ENCODE assay signal across 14 mouse cellular contexts in genomic region chr7:25624851-25625250, GRCm38 (mm10). TPM values are rescaled to one million over a fixed set of nuclear protein-coding genes. Genes with fewer than 3 reads are reported as not detected.
DNase-seq lines count a peak whose midpoint lies in the region; ATAC-seq and TF ChIP-seq lines count a peak whose summit lies in the region.
"Had no signal": no experiment of that assay in that cellular context is flagged by ENCODE, and none has a peak within 500 bp of the region (broad histone marks: within the 10 kb centered on the region; RNA-seq: fewer than 3 reads in every experiment).

No protein-coding gene starts in this region.

- no peak overlapping the region for H3K27ac ChIP-seq in limb, embryonic 14.5 days (replicated peaks; ENCODE audit: low read depth, low read length)
- H3K27ac ChIP-seq in limb, embryonic 10.5 days, result no peak overlapping the region
- no peak overlapping the region for H3K27ac ChIP-seq in forebrain, embryonic 11.5 days (ENCODE audit: low read depth, low read length)
- H3K27ac ChIP-seq: forebrain, embryonic 13.5 days; liver, embryonic 14.5 days; midbrain, embryonic 13.5 days; neural tube, embryonic 13.5 days had no signal

- TF ChIP-seq POLR2A in limb, embryonic 14.5 days (IDR thresholded peaks at IDR 0.05; ENCODE audit: borderline replicate concordance, extremely low read depth, insufficient read depth, insufficient read length), result no peak

- intact Hi-C loops in heart, postnatal 10 days (cut with DNase I), result no loop called here

- 72% methylated on average over 5 of the region's 5 CpGs for WGBS in limb, embryonic 14.5 days
- 75% methylated on average over 5 of the region's 5 CpGs for WGBS in limb, embryonic 10.5 days
- WGBS in forebrain, embryonic 11.5 days, result 86% methylated on average over 5 of the region's 5 CpGs

- no peak overlapping the region for H3K9ac ChIP-seq in limb, embryonic 14.5 days (ENCODE audit: low read depth, low read length, severe bottlenecking)
- no peak overlapping the region for H3K9ac ChIP-seq in forebrain, embryonic 11.5 days (ENCODE audit: low read length)
- H3K9ac ChIP-seq: forebrain, embryonic 13.5 days; liver, embryonic 14.5 days; midbrain, embryonic 13.5 days; neural tube, embryonic 13.5 days had no signal

- H3K27me3 ChIP-seq in limb, embryonic 14.5 days (ENCODE audit: control insufficient read depth, insufficient read depth, low read length), result no peaks in the 10 kb centered on the region
- peaks cover 29% of the 10 kb centered on the region for H3K27me3 ChIP-seq in limb, embryonic 10.5 days (ENCODE audit: low read depth, poor library complexity, severe bottlenecking)
- 0 out of 2 replicates have a peak, but pooled peaks cover 3% of the 10 kb centered on the region for H3K27me3 ChIP-seq in forebrain, embryonic 11.5 days (ENCODE audit: control insufficient read depth, insufficient read depth, low read length)

- peak; percentile 15 for DNase-seq in limb, embryonic 14.5 days (ENCODE audit: low spot score)
- no peak for DNase-seq in limb, embryonic 10.5 days (ENCODE audit: low spot score)
- DNase-seq in urinary bladder, adult 2 months (ENCODE audit: low spot score), result peak; percentile 18
- no peak for DNase-seq in urinary bladder, adult 18-20 months (ENCODE audit: low spot score in 2 of 2)
- peak; percentile 73 to 77 for DNase-seq in heart, postnatal 10 days
- DNase-seq in forebrain, embryonic 11.5 days (ENCODE audit: low spot score), result no peak
- no peak for DNase-seq in layer of hippocampus, adult 9-10 months (ENCODE audit: low spot score)
- DNase-seq: cerebellum, adult 18-20 months had no signal

- peaks cover 14% of the 10 kb centered on the region for H3K4me1 ChIP-seq in limb, embryonic 14.5 days (ENCODE audit: control insufficient read depth, insufficient read depth, low read length)
- peaks cover 24% of the 10 kb centered on the region for H3K4me1 ChIP-seq in limb, embryonic 10.5 days
- H3K4me1 ChIP-seq in forebrain, embryonic 11.5 days (replicated peaks; ENCODE audit: control insufficient read depth, insufficient read depth, low read length), result peaks cover 7% of the 10 kb centered on the region; the same call in 1 of the 2 replicates

- peaks cover 36% of the 10 kb centered on the region for H3K36me3 ChIP-seq in limb, embryonic 14.5 days (ENCODE audit: control insufficient read depth, insufficient read depth, low read length)
- peaks cover 57% of the 10 kb centered on the region for H3K36me3 ChIP-seq in limb, embryonic 10.5 days
- no peaks in the 10 kb centered on the region for H3K36me3 ChIP-seq in forebrain, embryonic 11.5 days (ENCODE audit: control insufficient read depth, insufficient read depth, low read length)

- no peak overlapping the region for H3K4me2 ChIP-seq in limb, embryonic 14.5 days (replicated peaks; ENCODE audit: low read depth, low read length, severe bottlenecking)
- no peak overlapping the region for H3K4me2 ChIP-seq in forebrain, embryonic 11.5 days (ENCODE audit: low read depth, low read length, severe bottlenecking)
- H3K4me2 ChIP-seq: forebrain, embryonic 13.5 days; midbrain, embryonic 13.5 days; neural tube, embryonic 13.5 days had no signal

- no peaks in the 10 kb centered on the region for H3K9me3 ChIP-seq in limb, embryonic 14.5 days (ENCODE audit: control insufficient read depth, low read length)
- H3K9me3 ChIP-seq in limb, embryonic 10.5 days (replicated peaks), result no peaks in the 10 kb centered on the region
- no peaks in the 10 kb centered on the region for H3K9me3 ChIP-seq in forebrain, embryonic 11.5 days (ENCODE audit: control insufficient read depth, low read length)
- H3K9me3 ChIP-seq: forebrain, embryonic 13.5 days; midbrain, embryonic 13.5 days; neural tube, embryonic 13.5 days had no signal

- ATAC-seq in limb, embryonic 14.5 days (ENCODE audit: low FRiP score, low read depth), result peak; percentile 24; the same call in 1 of the 2 replicates
- no peak for ATAC-seq in forebrain, embryonic 11.5 days (replicated peaks; ENCODE audit: low FRiP score)
- ATAC-seq: forebrain, embryonic 13.5 days; hindbrain, embryonic 16.5 days; midbrain, embryonic 13.5 days had no signal

- H3K4me3 ChIP-seq in limb, embryonic 14.5 days (replicated peaks; ENCODE audit: low read length), result no peak overlapping the region
- no peak overlapping the region for H3K4me3 ChIP-seq in limb, embryonic 10.5 days
- H3K4me3 ChIP-seq in forebrain, embryonic 11.5 days (ENCODE audit: low read depth, low read length), result no peak overlapping the region
- H3K4me3 ChIP-seq: forebrain, embryonic 13.5 days; midbrain, embryonic 13.5 days; neural tube, embryonic 13.5 days had no signal

RNA-seq across cellular contexts. Expression of gene B3gnt8, which starts 1.6 kb away (rescaled TPM):
- 6.2 and 7.3 TPM in 2 replicates for polyA plus RNA-seq in limb, embryonic 14.5 days (2012; rRNA removed)
- 3.4 and 5.1 TPM in 2 replicates for polyA plus RNA-seq in limb, embryonic 14.5 days (2014; fragmentation: Nextera tagmentation; extraction: Ambion mirVana)
- polyA plus RNA-seq in limb, embryonic 10.5 days (2016; fragmentation: Nextera tagmentation; extraction: Ambion mirVana), result 1.4 and 1.9 TPM in 2 replicates
- polyA plus RNA-seq in urinary bladder, adult 2 months (2012; rRNA removed), result 13.2 and 14.1 TPM in 2 replicates
- 1 to 10 TPM; 3.1 to 6.0 TPM for total RNA-seq in heart, postnatal 10 days (2021)
- 0.29 and 0.99 TPM in 2 replicates for polyA plus RNA-seq in forebrain, embryonic 11.5 days (2014; fragmentation: Nextera tagmentation; extraction: Ambion mirVana)

RNA-seq across cellular contexts. Expression of gene Dmac2, which starts 5.6 kb away (rescaled TPM):
- 39.7 and 47.9 TPM in 2 replicates for polyA plus RNA-seq in limb, embryonic 14.5 days (2012; rRNA removed)
- 32.7 and 34.0 TPM in 2 replicates for polyA plus RNA-seq in limb, embryonic 14.5 days (2014; fragmentation: Nextera tagmentation; extraction: Ambion mirVana)
- polyA plus RNA-seq in limb, embryonic 10.5 days (2016; fragmentation: Nextera tagmentation; extraction: Ambion mirVana), result 34.1 and 35.2 TPM in 2 replicates
- polyA plus RNA-seq in urinary bladder, adult 2 months (2012; rRNA removed), result 38.9 and 44.1 TPM in 2 replicates
- total RNA-seq in heart, postnatal 10 days (2021), result 10 to 100 TPM; 52.4 to 52.9 TPM
- polyA plus RNA-seq in forebrain, embryonic 11.5 days (2014; fragmentation: Nextera tagmentation; extraction: Ambion mirVana), result 22.2 and 23.4 TPM in 2 replicates

RNA-seq across cellular contexts. Expression of gene Erich4, which starts 9.2 kb away (rescaled TPM):
- not detected in 2 replicates for polyA plus RNA-seq in limb, embryonic 14.5 days (2012; rRNA removed)
- polyA plus RNA-seq in limb, embryonic 14.5 days (2014; fragmentation: Nextera tagmentation; extraction: Ambion mirVana), result not detected in 2 replicates
- polyA plus RNA-seq in limb, embryonic 10.5 days (2016; fragmentation: Nextera tagmentation; extraction: Ambion mirVana), result not detected in 2 replicates
- polyA plus RNA-seq in urinary bladder, adult 2 months (2012; rRNA removed), result not detected in 2 replicates
- total RNA-seq in heart, postnatal 10 days (2021), result not detected
- polyA plus RNA-seq in forebrain, embryonic 11.5 days (2014; fragmentation: Nextera tagmentation; extraction: Ambion mirVana), result not detected in 2 replicates
- polyA plus RNA-seq: embryonic facial prominence, embryonic 11.5 days; forebrain, embryonic 13.5 days; hindbrain, embryonic 16.5 days; midbrain, embryonic 13.5 days; neural tube, embryonic 13.5 days had no signal

RNA-seq across cellular contexts. Expression of gene Bckdha, which starts 33.9 kb away (rescaled TPM):
- polyA plus RNA-seq in limb, embryonic 14.5 days (2012; rRNA removed), result 67.0 and 91.1 TPM in 2 replicates
- polyA plus RNA-seq in limb, embryonic 14.5 days (2014; fragmentation: Nextera tagmentation; extraction: Ambion mirVana), result 54.2 and 59.8 TPM in 2 replicates
- 63.0 and 66.4 TPM in 2 replicates for polyA plus RNA-seq in limb, embryonic 10.5 days (2016; fragmentation: Nextera tagmentation; extraction: Ambion mirVana)
- 90.1 and 102 TPM in 2 replicates for polyA plus RNA-seq in urinary bladder, adult 2 months (2012; rRNA removed)
- total RNA-seq in heart, postnatal 10 days (2021), result 100 to 1,000 TPM in 1 of 2 experiments, 10 to 100 TPM in 1; 94.3 to 104 TPM
- polyA plus RNA-seq in forebrain, embryonic 11.5 days (2014; fragmentation: Nextera tagmentation; extraction: Ambion mirVana), result 30.5 and 38.0 TPM in 2 replicates

RNA-seq across cellular contexts. Expression of gene Exosc5, which starts 34.1 kb away (rescaled TPM):
- 64.9 and 77.1 TPM in 2 replicates for polyA plus RNA-seq in limb, embryonic 14.5 days (2012; rRNA removed)
- polyA plus RNA-seq in limb, embryonic 14.5 days (2014; fragmentation: Nextera tagmentation; extraction: Ambion mirVana), result 63.0 and 71.2 TPM in 2 replicates
- polyA plus RNA-seq in limb, embryonic 10.5 days (2016; fragmentation: Nextera tagmentation; extraction: Ambion mirVana), result 88.3 and 109 TPM in 2 replicates
- polyA plus RNA-seq in urinary bladder, adult 2 months (2012; rRNA removed), result 50.4 and 64.6 TPM in 2 replicates
- 10 to 100 TPM; 17.9 to 20.6 TPM for total RNA-seq in heart, postnatal 10 days (2021)
- polyA plus RNA-seq in forebrain, embryonic 11.5 days (2014; fragmentation: Nextera tagmentation; extraction: Ambion mirVana), result 52.2 and 56.4 TPM in 2 replicates

Comparison
In these comparisons a context has a peak if more than half of its experiments do, and no peak if none do; other contexts are left out.
1. DNase-seq: peak in limb, embryonic 14.5 days (single experiment), urinary bladder, adult 2 months (single experiment) and heart, postnatal 10 days (2 of 2); none in limb, embryonic 10.5 days (single experiment), urinary bladder, adult 18-20 months (0 of 2), forebrain, embryonic 11.5 days (single experiment) and layer of hippocampus, adult 9-10 months (single experiment).